Mouse (Mus musculus) ES-E14 (cell line): ENCODE results near the gene Mep1a. TPM values are rescaled to one million over a fixed set of nuclear protein-coding genes. Genes with fewer than 3 reads are reported as not detected.
"Not testable (repeated sequence)": the region's sequence is repeated elsewhere in the genome, so short reads cannot be mapped to it uniquely, and the experiment has no call there.

Experiments
- DNase-seq: peaks from one replicate; pipeline ENCODE4 v3.0.0-alpha.2; 2013; ENCODE audit warnings: low read depth, low spot score
- H3K27ac ChIP-seq: 2 replicates; pipeline ENCODE4 v1.5.1; 2012; ENCODE audit warnings: low read depth, mild to moderate bottlenecking, low read length, moderate library complexity, mixed read lengths; ENCODE audit not compliant: poor library complexity, insufficient read depth, severe bottlenecking
- H3K36me3 ChIP-seq: 2 replicates; pipeline ENCODE4 v1.6.1; 2012; ENCODE audit warnings: mild to moderate bottlenecking, low read length, moderate library complexity, mixed read lengths; ENCODE audit not compliant: control insufficient read depth, poor library complexity, insufficient read depth, severe bottlenecking
- H3K4me1 ChIP-seq, 2 experiments: fragments of 150-350 bp in 1 of 2; sonication (generic) in 1 of 2; 2 replicates each; pipeline ENCODE4 v1.6.1; 2012; ENCODE audit warnings: low read length in 2 of 2, mild to moderate bottlenecking in 1 of 2, mixed read lengths in 1 of 2; ENCODE audit not compliant: control insufficient read depth in 2 of 2, insufficient read depth in 2 of 2, poor library complexity in 1 of 2
- H3K4me3 ChIP-seq, 2 experiments: fragments of 150-350 bp in 1 of 2; sonication (generic) in 1 of 2; 2 replicates each; pipeline ENCODE4 v1.5.1; 2012; ENCODE audit warnings: low read length in 2 of 2, low read depth in 1 of 2, mild to moderate bottlenecking in 1 of 2, mixed read lengths in 1 of 2; ENCODE audit not compliant: insufficient read depth in 1 of 2, poor library complexity in 1 of 2, severe bottlenecking in 1 of 2
- H3K9ac ChIP-seq: 2 replicates; pipeline ENCODE4 v1.6.1; 2012; ENCODE audit warnings: low read depth, mild to moderate bottlenecking, low read length, mixed read lengths; ENCODE audit not compliant: poor library complexity, insufficient read depth, severe bottlenecking
- H3K9me3 ChIP-seq: fragments of 150-350 bp; sonication (generic); 2 replicates; pipeline ENCODE4 v1.6.1; 2012; ENCODE audit warnings: low read depth, mild to moderate bottlenecking, low read length; ENCODE audit not compliant: control insufficient read depth, insufficient read depth
- CHD2 ChIP-seq: IDR thresholded peaks from 2 replicates; pipeline ENCODE4 v1.6.1; 2014; ENCODE audit warnings: mild to moderate bottlenecking, low read depth, low read length, inconsistent platforms
- HCFC1 ChIP-seq: IDR thresholded peaks from 2 replicates; pipeline ENCODE4 v1.6.1; 2012; ENCODE audit warnings: low read length, inconsistent platforms, borderline replicate concordance; ENCODE audit not compliant: insufficient read depth
- MAFK ChIP-seq: IDR thresholded peaks from 2 replicates; pipeline ENCODE4 v1.6.1; 2014; ENCODE audit warnings: mild to moderate bottlenecking, low read depth, low read length, inconsistent platforms; ENCODE audit not compliant: insufficient read depth
- ZC3H11A ChIP-seq: IDR thresholded peaks from 2 replicates; pipeline ENCODE4 v1.6.1; 2012; ENCODE audit warnings: low read depth, mild to moderate bottlenecking, inconsistent platforms, low read length, borderline replicate concordance
- ZNF384 ChIP-seq: IDR thresholded peaks from 2 replicates; pipeline ENCODE4 v1.6.1; 2012; ENCODE audit warnings: low read depth, low read length, inconsistent platforms
- in situ Hi-C, 2 experiments: fragments of 600-800 bp; cut with MboI; formaldehyde crosslinking; loops; one replicate each; pipeline ENCODE4 v1.15.1; 2025; ENCODE audit warnings: low sequenced_read_pairs in 2 of 2, inconsistent platforms in 1 of 2; ENCODE audit not compliant: unreplicated experiment in 2 of 2
- total RNA-seq: library from RNA; depleted of rRNA; stranded (reverse); fragments of 300-350 nt; gene quantifications from 2 replicates; pipeline ENCODE4 v1.2.3, GENCODE M21; 2012

Gene Mep1a
- total RNA-seq, 1 experiment, result not detected

- Histone ChIP-seq H3K9ac (no peak overlapping the region), H3K27ac (no peak overlapping the region), H3K36me3 (no peaks in the 10 kb centered on the region), H3K4me3 (no peak overlapping the region), H3K4me1 (no peaks in the 10 kb centered on the region), H3K9me3 (no peaks in the 10 kb centered on the region)
- in situ Hi-C loops, result no loop called here
- TF ChIP-seq ZC3H11A (no peak), CHD2 (no peak), MAFK (no peak), ZNF384 (no peak), HCFC1 (no peak)
- no peak for DNase-seq
Observed at GRCm38 (mm10) chr17:43501223-43501622, 1.4 kb downstream of the Mep1a start.

GRCm38 (mm10) chr17:43500513-43500912 is 2.1 kb downstream of the Mep1a start:
- Histone ChIP-seq H3K9me3 (no peaks in the 10 kb centered on the region), H3K27ac (no peak overlapping the region), H3K9ac (no peak overlapping the region), H3K4me1 (no peaks in the 10 kb centered on the region), H3K36me3 (no peaks in the 10 kb centered on the region), H3K4me3 (no peak overlapping the region)
- in situ Hi-C loops, result no loop called here
- DNase-seq, result no peak
- TF ChIP-seq ZC3H11A, result no peak
- no peak for TF ChIP-seq CHD2
- TF ChIP-seq HCFC1, result no peak
- no peak for TF ChIP-seq ZNF384
- no peak for TF ChIP-seq MAFK

GRCm38 (mm10) chr17:43497521-43497920 is 5.1 kb downstream of the Mep1a start:
- Histone ChIP-seq H3K4me1 (no peaks in the 10 kb centered on the region), H3K36me3 (no peaks in the 10 kb centered on the region), H3K9me3 (no peaks in the 10 kb centered on the region), H3K27ac (no peak overlapping the region), H3K4me3 (no peak overlapping the region), H3K9ac (no peak overlapping the region)
- in situ Hi-C loops, result no loop called here
- no peak for TF ChIP-seq MAFK
- no peak for TF ChIP-seq CHD2
- no peak for TF ChIP-seq HCFC1
- no peak for TF ChIP-seq ZC3H11A
- no peak for TF ChIP-seq ZNF384
- no peak for DNase-seq

GRCm38 (mm10) chr17:43495502-43495901 is 7.1 kb downstream of the Mep1a start:
- H3K36me3 ChIP-seq, result no peaks in the 10 kb centered on the region
- H3K27ac ChIP-seq, result no peak overlapping the region
- DNase-seq, result no peak
- H3K9ac ChIP-seq, result no peak overlapping the region
- no peak for TF ChIP-seq ZNF384
- no peak for TF ChIP-seq ZC3H11A
- no peak for TF ChIP-seq MAFK
- no peak for TF ChIP-seq CHD2
- no peak for TF ChIP-seq HCFC1
- in situ Hi-C loops, result no loop called here
- H3K4me3 ChIP-seq, result no peak overlapping the region
- no peaks in the 10 kb centered on the region for H3K9me3 ChIP-seq
- no peaks in the 10 kb centered on the region for H3K4me1 ChIP-seq

- H3K27ac ChIP-seq, H3K4me3 ChIP-seq, in situ Hi-C loops, H3K9ac ChIP-seq, H3K9me3 ChIP-seq, H3K4me1 ChIP-seq, DNase-seq, H3K36me3 ChIP-seq: not testable (repeated sequence)
Observed at GRCm38 (mm10) chr17:43490371-43490770, 12.2 kb downstream of the Mep1a start.
